Comparison of ENCODE assay signal across 14 mouse cellular contexts in genomic region chr13:24005528-24005927, GRCm38 (mm10). TPM values are rescaled to one million over a fixed set of nuclear protein-coding genes. Genes with fewer than 3 reads are reported as not detected.
"Had no signal": no experiment of that assay in that cellular context is flagged by ENCODE, and none has a peak within 500 bp of the region (broad histone marks: within the 10 kb centered on the region; RNA-seq: fewer than 3 reads in every experiment).

No protein-coding gene starts in this region.

- H3K4me3 ChIP-seq: left cerebral cortex, adult 2 months; limb, embryonic 15.5 days; megakaryocyte, embryonic 14.5 days; midbrain, embryonic 12.5 days had no signal

- H3K36me3 ChIP-seq: midbrain, embryonic 12.5 days had no signal

- H3K9ac ChIP-seq: limb, embryonic 15.5 days; lung, embryonic 14.5 days; midbrain, embryonic 12.5 days had no signal

- H3K27me3 ChIP-seq: limb, embryonic 15.5 days; midbrain, embryonic 12.5 days had no signal

- H3K4me1 ChIP-seq: megakaryocyte, embryonic 14.5 days; midbrain, embryonic 12.5 days had no signal

- H3K4me2 ChIP-seq: limb, embryonic 15.5 days; lung, embryonic 14.5 days; midbrain, embryonic 12.5 days had no signal

- DNase-seq: kidney, adult 8-10 months; kidney, postnatal 25 days; lung, embryonic 14.5 days; lung, postnatal 10 days; lung, postnatal 4 days had no signal

- H3K27ac ChIP-seq: left cerebral cortex, adult 2 months; limb, embryonic 15.5 days; midbrain, embryonic 12.5 days; stomach, postnatal 0 days had no signal

- ATAC-seq: intestine, postnatal 0 days; midbrain, embryonic 16.5 days had no signal

- H3K9me3 ChIP-seq: limb, embryonic 15.5 days; megakaryocyte, embryonic 14.5 days; midbrain, embryonic 12.5 days had no signal

RNA-seq across cellular contexts. Expression of gene Scgn, which starts 14.5 kb away (rescaled TPM):
- polyA plus RNA-seq: kidney, embryonic 16.5 days; limb, embryonic 11.5 days; limb, embryonic 15.5 days; lung, embryonic 14.5 days had no signal
